Mouse (Mus musculus) lung, adult 2 months (tissue): Measurements from ENCODE around the gene Mpv17.

Source experiments
- CTCF ChIP-seq: fragments of 200-500 bp; IDR thresholded peaks from 2 replicates; pipeline ENCODE4 v1.5.1; 2011; ENCODE audit warnings: mild to moderate bottlenecking, low read length, control low read depth; ENCODE audit not compliant: insufficient read depth
- POLR2A ChIP-seq: fragments of 200-500 bp; IDR thresholded peaks from 2 replicates; pipeline ENCODE4 v1.6.1; 2011; ENCODE audit warnings: low read depth, mild to moderate bottlenecking, control low read depth, low read length, borderline replicate concordance; ENCODE audit errors: extremely low read depth

- TF ChIP-seq CTCF (no peak), POLR2A (no peak)
Measured at GRCm38 (mm10) chr5:31151746-31152145, 2.3 kb downstream of the Mpv17 start.
